Mouse (Mus musculus) hindbrain, embryonic 14.5 days (tissue): Measurements from ENCODE around the gene Tor1aip1. TPM values are rescaled to one million over a fixed set of nuclear protein-coding genes. Genes with fewer than 3 reads are reported as not detected.

Experiments
- ATAC-seq: fragments of 200-750 bp; cut with Nextera tagmentation; 2 replicates; pipeline ENCODE4 v1.8.0; 2017; ENCODE audit warnings: moderate number of reproducible peaks, mild to moderate bottlenecking, moderate TSS enrichment, moderate library complexity; ENCODE audit not compliant: low FRiP score
- DNase-seq: peaks from one replicate; pipeline ENCODE4 v3.0.0-alpha.2; 2015; ENCODE audit warnings: low spot score
- H3K27ac ChIP-seq: fragments of 300-500 bp; sonication (generic); 2 replicates; pipeline ENCODE4 v1.5.1; 2014; ENCODE audit warnings: mild to moderate bottlenecking, moderate library complexity
- H3K27me3 ChIP-seq: fragments of 300-500 bp; sonication (generic); 2 replicates; pipeline ENCODE4 v1.6.1; 2014; ENCODE audit warnings: mild to moderate bottlenecking, low read length, mixed read lengths; ENCODE audit not compliant: control insufficient read depth, insufficient read depth
- H3K36me3 ChIP-seq: fragments of 300-500 bp; sonication (generic); replicated peaks from 2 replicates; pipeline ENCODE4 v1.6.1; 2014; ENCODE audit not compliant: control insufficient read depth, insufficient read depth
- H3K4me1 ChIP-seq: fragments of 300-500 bp; sonication (generic); replicated peaks from 2 replicates; pipeline ENCODE4 v1.6.1; 2014; ENCODE audit warnings: antibody characterized with exemption, low read length, mixed read lengths; ENCODE audit not compliant: control insufficient read depth, insufficient read depth
- H3K4me2 ChIP-seq: fragments of 300-500 bp; sonication (generic); replicated peaks from 2 replicates; pipeline ENCODE4 v1.6.1; 2014; ENCODE audit warnings: mild to moderate bottlenecking, moderate library complexity
- H3K4me3 ChIP-seq: fragments of 300-500 bp; sonication (generic); replicated peaks from 2 replicates; pipeline ENCODE4 v1.5.1; 2014; ENCODE audit warnings: mild to moderate bottlenecking, low read length
- H3K9ac ChIP-seq: fragments of 300-500 bp; sonication (generic); 2 replicates; pipeline ENCODE4 v1.6.1; 2014
- H3K9me3 ChIP-seq: fragments of 300-500 bp; sonication (generic); 2 replicates; pipeline ENCODE4 v1.6.1; 2016; ENCODE audit warnings: low read length; ENCODE audit not compliant: control insufficient read depth
- WGBS: fragments of 180-500 bp; shearing (Covaris S2); extraction: QIAGEN DNeasy Blood & Tissue Kit; methylation state at CpG from one replicate; pipeline ENCODE4 v1.1.7; 2014; 5-methylcytosine and 5-hydroxymethylcytosine counted together
- polyA plus RNA-seq: library from polyadenylated mRNA; unstranded; fragments of >200 nt; fragmentation: Nextera tagmentation; extraction: Ambion mirVana; gene quantifications from 2 replicates; pipeline ENCODE4 v1.2.1, GENCODE M21; 2014

Tor1aip1 gene
- polyA plus RNA-seq, 1 experiment from 2014 or later: 18.3 TPM

DNA sequence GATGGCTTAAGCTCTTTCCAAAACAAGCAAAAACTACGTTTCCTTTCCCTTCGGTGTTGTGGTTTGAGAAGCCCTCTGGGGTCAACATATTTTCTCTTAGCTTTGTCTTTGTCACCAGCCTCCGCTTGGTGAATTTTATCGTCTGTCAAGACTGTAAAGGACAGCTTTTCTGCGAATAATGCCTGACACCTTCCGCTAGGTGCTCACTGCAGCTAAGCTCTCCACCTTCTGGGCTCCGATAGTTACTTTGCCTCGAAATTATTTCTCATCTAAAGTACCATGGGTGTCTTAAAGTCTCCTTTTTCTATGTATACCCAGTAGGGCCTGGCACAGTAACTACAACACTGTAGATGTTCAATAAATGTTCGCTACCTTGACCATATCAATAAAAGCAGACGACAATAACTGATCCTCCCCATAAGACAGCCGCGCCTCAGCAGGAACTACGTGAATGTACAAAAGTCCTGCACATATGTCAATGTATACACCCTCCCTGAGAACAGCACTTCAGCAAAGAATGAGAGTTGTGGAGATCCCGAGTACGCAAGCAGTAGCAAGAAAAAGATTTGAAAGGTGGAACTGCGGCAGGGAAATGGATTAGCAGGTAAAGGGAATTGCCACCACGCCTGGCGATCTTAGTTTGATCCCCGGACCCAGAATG lies 62.4 kb downstream of the Tor1aip1 start:
- H3K9me3 ChIP-seq: no peaks in the 10 kb centered on the region
- no peaks in the 10 kb centered on the region for H3K36me3 ChIP-seq
- WGBS: 7% methylated on average over 19 of the region's 19 CpGs
- H3K4me3 ChIP-seq: peak overlapping the region; percentile 97
- peaks cover 19% of the 10 kb centered on the region for H3K4me1 ChIP-seq
- peak overlapping the region; percentile 64 for H3K4me2 ChIP-seq
- peak overlapping the region; percentile 99 for H3K9ac ChIP-seq
- DNase-seq (peak; percentile 31), ATAC-seq (peak; percentile 7)
- H3K27me3 ChIP-seq: no peaks in the 10 kb centered on the region
- H3K27ac ChIP-seq: peak overlapping the region; percentile 99

DNA sequence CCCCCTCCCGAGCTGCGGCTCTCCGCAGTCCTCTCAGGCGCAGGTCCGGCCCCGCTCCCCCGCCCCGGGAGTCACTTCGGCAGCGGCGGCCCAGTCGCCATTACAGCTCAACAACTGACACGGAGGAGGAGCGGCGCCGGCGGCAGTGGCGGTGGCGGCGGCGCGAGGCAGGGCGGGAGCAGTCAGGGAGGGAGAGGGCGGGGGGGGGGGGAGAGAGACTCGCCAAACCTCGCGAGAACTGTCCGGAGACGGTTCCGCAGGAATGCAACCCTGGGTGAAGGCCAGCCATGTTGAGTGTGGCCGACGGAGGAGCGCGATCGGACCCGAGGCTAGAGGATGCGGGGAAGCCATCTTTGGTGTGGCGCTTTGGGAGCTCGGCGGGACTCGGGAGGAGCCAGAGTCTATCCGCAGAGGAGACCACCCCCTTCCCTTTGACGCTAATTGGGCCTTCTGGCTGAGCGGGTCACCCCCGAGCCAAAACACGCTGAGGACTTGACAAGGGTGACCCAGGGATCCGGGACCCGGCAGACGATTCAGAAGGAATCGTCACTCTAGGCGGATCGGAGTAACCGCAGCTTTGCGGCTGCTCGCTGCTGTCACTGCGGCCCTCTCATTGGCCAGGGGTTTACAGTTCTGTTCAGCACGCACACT lies 63.1 kb downstream of the Tor1aip1 start, which contains the start of gene Cep350:
Gene Cep350, minus strand, starts transcription at position 188 of the 651 bp plus-strand sequence.
- ATAC-seq (peak; percentile 99), DNase-seq (peak; percentile 95)
- peak within 1 kb of the TSS; percentile 80 for H3K4me2 ChIP-seq
- H3K27me3 ChIP-seq: no peaks in the 10 kb centered on the region
- H3K9ac ChIP-seq: peak within 1 kb of the TSS; percentile 99
- H3K9me3 ChIP-seq: no peaks in the 10 kb centered on the region
- H3K4me1 ChIP-seq: peaks cover 19% of the 10 kb centered on the region
- H3K4me3 ChIP-seq: peak within 1 kb of the TSS; percentile 97
- under 1% methylated on average over 53 of the region's 57 CpGs for WGBS
- no peaks in the 10 kb centered on the region for H3K36me3 ChIP-seq
- H3K27ac ChIP-seq: peak within 1 kb of the TSS; percentile 99

GRCm38 (mm10) chr1:155972146-155973067 lies 63.9 kb downstream of the Tor1aip1 start:
- Histone ChIP-seq H3K4me3 (peak overlapping the region; percentile 97), H3K27me3 (no peaks in the 10 kb centered on the region), H3K27ac (peak overlapping the region; percentile 99), H3K9me3 (no peaks in the 10 kb centered on the region), H3K4me1 (peaks cover 19% of the 10 kb centered on the region), H3K36me3 (no peaks in the 10 kb centered on the region), H3K4me2 (peak overlapping the region; percentile 80), H3K9ac (peak overlapping the region; percentile 99)
- DNase-seq (no peak), ATAC-seq (no peak; the same call in 1 of the 2 replicates)
- WGBS: 2% methylated on average over 37 of the region's 51 CpGs

Other genes starting within 250 kb of the Tor1aip1 start
- gene Qsox1, start 223.6 kb downstream of the Tor1aip1 start, polyA plus RNA-seq: 10.0 and 12.0 TPM in 2 replicates
- gene Cep350, start 63.2 kb downstream of the Tor1aip1 start, polyA plus RNA-seq: 15.1 and 15.4 TPM in 2 replicates
- 71.0 and 74.7 TPM in 2 replicates for gene Tor1aip2, start 1.1 kb downstream of the Tor1aip1 start, polyA plus RNA-seq
- gene Fam163a, start 168.5 kb upstream of the Tor1aip1 start, polyA plus RNA-seq: 3.4 and 4.8 TPM in 2 replicates